Mouse (Mus musculus) forebrain, embryonic 15.5 days (tissue): Measurements from ENCODE around the gene Ndufs7. TPM values are rescaled to one million over a fixed set of nuclear protein-coding genes. Genes with fewer than 3 reads are reported as not detected.
A peak's percentile ranks its signal among the peaks of the same experiment; 100 is the strongest.

Experiments used
- ATAC-seq: fragments of 200-750 bp; cut with Nextera tagmentation; replicated peaks from 2 replicates; pipeline ENCODE4 v1.8.0; 2017; ENCODE audit warnings: mild to moderate bottlenecking, moderate TSS enrichment, moderate library complexity
- H3K27ac ChIP-seq: fragments of 300-500 bp; sonication (generic); replicated peaks from 2 replicates; pipeline ENCODE4 v1.5.1; 2015; ENCODE audit warnings: mild to moderate bottlenecking, inconsistent platforms
- H3K27me3 ChIP-seq: fragments of 300-500 bp; sonication (generic); 2 replicates; pipeline ENCODE4 v1.6.1; 2015; ENCODE audit warnings: inconsistent platforms
- H3K36me3 ChIP-seq: fragments of 300-500 bp; sonication (generic); 2 replicates; pipeline ENCODE4 v1.6.1; 2015; ENCODE audit warnings: mild to moderate bottlenecking, inconsistent platforms
- H3K4me1 ChIP-seq: fragments of 300-500 bp; sonication (generic); 2 replicates; pipeline ENCODE4 v1.6.1; 2015; ENCODE audit warnings: inconsistent platforms
- H3K4me2 ChIP-seq: fragments of 300-500 bp; sonication (generic); replicated peaks from 2 replicates; pipeline ENCODE4 v1.6.1; 2015; ENCODE audit warnings: mild to moderate bottlenecking, inconsistent platforms
- H3K4me3 ChIP-seq: fragments of 300-500 bp; sonication (generic); 2 replicates; pipeline ENCODE4 v1.5.1; 2015; ENCODE audit warnings: mild to moderate bottlenecking, inconsistent platforms
- H3K9ac ChIP-seq: fragments of 300-500 bp; sonication (generic); replicated peaks from 2 replicates; pipeline ENCODE4 v1.6.1; 2015; ENCODE audit warnings: mild to moderate bottlenecking, inconsistent platforms
- H3K9me3 ChIP-seq: fragments of 300-500 bp; sonication (generic); 2 replicates; pipeline ENCODE4 v1.6.1; 2016; ENCODE audit warnings: inconsistent platforms
- WGBS: fragments of 180-500 bp; shearing (Covaris S2); methylation state at CpG from one replicate; pipeline ENCODE4 v1.1.7; 2015; ENCODE audit warnings: mixed read lengths; 5-methylcytosine and 5-hydroxymethylcytosine counted together
- microRNA-seq: library from miRNA; unstranded; fragments of <30 nt; microRNA quantifications from one replicate; pipeline ENCODE4, GENCODE M21; 2016
- polyA plus RNA-seq: library from polyadenylated mRNA; unstranded; fragments of >200 nt; fragmentation: Nextera tagmentation; extraction: Ambion mirVana; gene quantifications from 2 replicates; pipeline ENCODE4 v1.2.1, GENCODE M21; 2015

Ndufs7 gene
- polyA plus RNA-seq, 1 experiment from 2014 or later: 260 TPM

DNA sequence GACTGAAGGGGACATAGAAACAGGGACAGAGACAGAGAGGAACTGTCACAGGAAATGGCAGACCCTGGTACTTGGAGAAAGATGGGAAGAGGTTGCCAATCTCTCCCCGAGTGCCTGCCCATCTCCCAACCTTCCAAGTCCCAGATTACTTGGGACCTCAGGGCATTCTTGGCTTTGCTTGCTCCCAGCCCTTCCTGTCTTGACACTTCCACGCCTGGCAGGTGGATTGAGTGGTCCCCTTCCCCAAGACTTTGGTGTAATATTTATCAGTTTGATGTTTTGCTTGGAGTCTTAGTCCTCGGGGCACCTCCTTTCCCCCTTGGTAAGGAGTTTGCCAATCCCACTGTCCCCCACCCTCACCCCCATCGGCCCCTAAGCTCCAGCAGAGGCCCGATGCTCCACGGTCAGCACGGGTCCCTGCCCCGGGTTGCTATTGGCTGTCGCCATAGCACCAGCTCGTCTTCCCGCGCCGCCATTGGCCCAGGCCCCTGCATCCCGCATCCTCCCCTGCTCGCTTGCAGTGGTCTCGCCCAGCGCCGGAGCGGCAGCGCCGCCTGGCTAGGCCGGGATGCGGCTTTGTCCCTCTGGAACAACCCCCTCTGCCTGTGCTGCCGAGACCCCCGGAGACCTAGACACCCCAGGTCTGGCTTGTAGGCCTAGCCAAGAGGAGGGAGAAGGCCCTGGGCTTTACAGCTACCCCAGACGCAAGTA is 49.8 kb downstream of the Ndufs7 start:
- ATAC-seq: peak; percentile 78
- peak overlapping the region; percentile 76 for H3K4me3 ChIP-seq
- H3K27me3 ChIP-seq: no peaks in the 10 kb centered on the region
- H3K27ac ChIP-seq: peak overlapping the region; percentile 97
- H3K36me3 ChIP-seq: peaks cover 29% of the 10 kb centered on the region
- peaks cover 81% of the 10 kb centered on the region for H3K4me1 ChIP-seq
- H3K9ac ChIP-seq: peak overlapping the region; percentile 99
- peak overlapping the region; percentile 86 for H3K4me2 ChIP-seq
- H3K9me3 ChIP-seq: no peaks in the 10 kb centered on the region
- 2% methylated on average over 26 of the region's 26 CpGs for WGBS

GRCm38 (mm10) chr10:80299301-80299700 is 50.4 kb downstream of the Ndufs7 start:
- Histone ChIP-seq H3K9me3 (no peaks in the 10 kb centered on the region), H3K4me1 (peaks cover 82% of the 10 kb centered on the region), H3K4me3 (peak overlapping the region; percentile 76), H3K9ac (peak overlapping the region; percentile 99), H3K36me3 (peaks cover 24% of the 10 kb centered on the region), H3K27me3 (no peaks in the 10 kb centered on the region), H3K4me2 (peak overlapping the region; percentile 86), H3K27ac (peak overlapping the region; percentile 97)
- WGBS: 2% methylated on average over 15 of the region's 15 CpGs
- ATAC-seq: no peak

DNA sequence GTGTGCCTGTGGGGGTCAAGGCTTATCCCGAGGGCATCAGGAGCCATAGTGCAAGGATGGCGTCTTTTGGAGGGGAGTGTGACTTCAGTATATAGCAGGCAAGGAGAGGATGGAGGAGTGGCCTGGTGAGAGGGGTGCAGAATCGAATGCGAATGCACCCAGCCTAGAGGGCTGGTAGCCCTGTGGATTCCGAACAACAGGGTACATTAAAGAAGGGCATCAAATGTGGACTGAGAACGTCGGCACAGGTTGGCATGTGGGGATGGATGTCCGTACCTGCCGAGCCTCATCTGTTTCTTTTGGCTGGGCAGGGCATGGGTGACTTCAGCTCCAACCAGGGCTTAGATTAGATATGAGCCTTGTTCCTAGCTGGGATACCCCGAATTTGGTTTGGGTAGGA is 50.9 kb downstream of the Ndufs7 start:
- H3K27me3 ChIP-seq: no peaks in the 10 kb centered on the region
- peak overlapping the region; percentile 97 for H3K27ac ChIP-seq
- ATAC-seq: no peak
- no peaks in the 10 kb centered on the region for H3K9me3 ChIP-seq
- H3K4me2 ChIP-seq: peak overlapping the region; percentile 86
- peak overlapping the region; percentile 99 for H3K9ac ChIP-seq
- H3K4me3 ChIP-seq: peak overlapping the region; percentile 76
- H3K36me3 ChIP-seq: peaks cover 24% of the 10 kb centered on the region
- peaks cover 83% of the 10 kb centered on the region for H3K4me1 ChIP-seq
- 37% methylated on average over 10 of the region's 10 CpGs for WGBS

DNA sequence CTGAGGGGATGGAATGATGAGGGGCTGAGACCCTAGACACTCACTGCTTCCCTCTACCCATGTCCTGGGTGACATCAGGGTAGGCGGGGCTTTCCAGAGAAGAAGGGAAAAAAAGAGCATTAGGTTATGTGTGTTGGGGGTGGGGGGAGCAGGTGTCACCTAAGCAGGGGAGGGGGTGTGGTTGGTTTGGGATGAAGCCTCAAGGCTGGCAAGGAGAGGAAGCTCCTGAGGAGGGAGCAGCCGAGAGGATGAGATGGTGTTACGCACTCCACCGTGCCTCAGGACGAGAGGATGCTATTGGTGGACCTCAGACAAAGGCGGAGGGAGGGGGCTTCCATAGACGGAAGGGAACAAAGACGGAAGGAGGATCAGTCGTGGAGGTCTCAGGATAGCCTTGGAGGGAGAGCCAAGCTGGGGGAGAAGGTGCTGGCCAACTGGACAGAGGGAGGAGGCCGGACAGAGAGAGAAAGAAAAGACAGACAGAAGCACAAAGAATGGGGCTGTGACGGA is 51.8 kb downstream of the Ndufs7 start:
- peak overlapping the region; percentile 99 for H3K9ac ChIP-seq
- peak; percentile 83 for ATAC-seq
- peaks cover 30% of the 10 kb centered on the region for H3K36me3 ChIP-seq
- peak overlapping the region; percentile 76 for H3K4me3 ChIP-seq
- WGBS: 4% methylated on average over 11 of the region's 11 CpGs
- H3K9me3 ChIP-seq: no peaks in the 10 kb centered on the region
- H3K4me1 ChIP-seq: peaks cover 83% of the 10 kb centered on the region
- peak overlapping the region; percentile 97 for H3K27ac ChIP-seq
- peak overlapping the region; percentile 86 for H3K4me2 ChIP-seq
- no peaks in the 10 kb centered on the region for H3K27me3 ChIP-seq

DNA sequence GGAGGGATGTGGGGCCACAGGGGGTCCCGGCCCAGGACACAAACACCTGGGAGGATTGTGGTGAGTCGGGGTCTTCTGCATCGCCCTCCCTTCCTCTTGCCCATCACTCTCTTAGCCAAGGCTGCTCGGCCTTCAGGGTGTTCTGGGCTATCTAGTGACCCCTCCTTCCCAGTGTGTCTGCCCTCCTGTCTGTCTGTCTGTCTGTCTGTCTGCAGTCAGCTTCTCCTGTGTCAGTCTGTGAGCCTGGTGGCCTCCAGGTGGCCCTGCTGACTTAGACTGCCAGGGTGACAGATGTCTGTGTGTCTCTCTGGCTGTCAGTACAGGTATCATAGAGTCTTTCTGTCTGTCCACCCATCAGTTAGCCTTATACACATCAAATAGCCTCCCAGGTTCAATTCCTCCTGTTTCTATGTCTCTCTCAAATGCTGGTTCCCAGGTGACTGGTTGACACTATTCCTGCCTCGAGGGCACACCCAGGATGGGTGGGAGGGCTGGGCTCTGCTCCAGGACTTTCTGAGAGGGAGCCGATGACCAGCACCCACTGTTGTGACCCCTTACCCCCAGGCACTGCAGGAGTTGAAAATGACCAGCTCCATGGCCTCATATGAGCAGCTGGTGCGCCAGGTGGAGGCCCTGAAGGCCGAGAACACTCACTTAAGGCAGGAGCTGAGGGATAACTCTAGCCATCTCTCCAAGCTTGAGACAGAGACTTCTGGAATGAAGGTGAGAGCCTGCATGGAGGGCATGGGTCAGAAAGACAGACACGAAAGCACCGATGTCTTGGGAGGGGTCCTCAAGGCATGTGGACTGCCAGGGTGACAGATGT is 52.5 kb downstream of the Ndufs7 start:
- Histone ChIP-seq H3K36me3 (peaks cover 37% of the 10 kb centered on the region), H3K27ac (peak overlapping the region; percentile 97), H3K9me3 (no peaks in the 10 kb centered on the region), H3K9ac (peak overlapping the region; percentile 99), H3K4me1 (peaks cover 81% of the 10 kb centered on the region), H3K4me3 (peak overlapping the region; percentile 76), H3K4me2 (peak overlapping the region; percentile 86), H3K27me3 (no peaks in the 10 kb centered on the region)
- WGBS: 69% methylated on average over 10 of the region's 10 CpGs
- ATAC-seq: no peak; the same call in 1 of the 2 replicates

- Histone ChIP-seq H3K36me3 (peaks cover 43% of the 10 kb centered on the region), H3K27me3 (no peaks in the 10 kb centered on the region), H3K4me1 (peaks cover 76% of the 10 kb centered on the region), H3K9ac (peak overlapping the region; percentile 99), H3K27ac (peak overlapping the region; percentile 97), H3K4me3 (peak overlapping the region; percentile 76), H3K4me2 (peak overlapping the region; percentile 86), H3K9me3 (no peaks in the 10 kb centered on the region)
- WGBS: 61% methylated on average over 5 of the region's 5 CpGs
- no peak for ATAC-seq
Observed at GRCm38 (mm10) chr10:80302082-80302355, 53.1 kb downstream of the Ndufs7 start.

- WGBS: 20% methylated on average over 9 of the region's 9 CpGs
- ATAC-seq: no peak
- peaks cover 71% of the 10 kb centered on the region for H3K4me1 ChIP-seq
- H3K27ac ChIP-seq: peak overlapping the region; percentile 97
- H3K4me3 ChIP-seq: peak overlapping the region; percentile 76
- peak overlapping the region; percentile 86 for H3K4me2 ChIP-seq
- H3K27me3 ChIP-seq: no peaks in the 10 kb centered on the region
- peak overlapping the region; percentile 99 for H3K9ac ChIP-seq
- H3K9me3 ChIP-seq: no peaks in the 10 kb centered on the region
- H3K36me3 ChIP-seq: peaks cover 47% of the 10 kb centered on the region
Observed at GRCm38 (mm10) chr10:80302471-80302881, 53.6 kb downstream of the Ndufs7 start.

- Histone ChIP-seq H3K4me3 (peak overlapping the region; percentile 8), H3K9ac (0 out of 2 replicates have a peak overlapping the region, but pooled peaks have one; percentile 7), H3K27me3 (no peaks in the 10 kb centered on the region), H3K36me3 (peaks cover 67% of the 10 kb centered on the region), H3K4me1 (peaks cover 58% of the 10 kb centered on the region), H3K4me2 (peak overlapping the region; percentile 28; the same call in 1 of the 2 replicates), H3K27ac (no peak overlapping the region), H3K9me3 (no peaks in the 10 kb centered on the region)
- 52% methylated on average over 12 of the region's 12 CpGs for WGBS
- ATAC-seq: no peak
Observed at GRCm38 (mm10) chr10:80304458-80304857, 55.5 kb downstream of the Ndufs7 start.

DNA sequence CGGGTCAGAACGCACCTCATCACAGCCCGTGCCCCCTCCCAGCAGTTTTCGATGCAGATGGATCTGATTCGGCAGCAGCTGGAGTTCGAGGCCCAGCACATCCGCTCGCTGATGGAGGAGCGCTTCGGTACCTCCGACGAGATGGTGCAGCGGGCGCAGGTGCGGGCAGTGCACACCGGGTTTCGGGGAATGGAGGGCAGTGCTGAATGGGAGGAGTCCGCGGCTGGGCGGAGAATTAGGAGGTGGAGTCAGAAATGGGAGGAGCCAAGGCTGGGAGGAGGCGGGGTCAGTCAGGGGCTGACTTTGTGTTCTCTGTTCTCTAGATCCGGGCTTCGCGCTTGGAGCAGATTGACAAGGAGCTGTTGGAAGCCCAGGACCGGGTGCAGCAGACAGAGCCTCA is 55.9 kb downstream of the Ndufs7 start:
- Histone ChIP-seq H3K27me3 (no peaks in the 10 kb centered on the region), H3K4me1 (peaks cover 56% of the 10 kb centered on the region), H3K9me3 (no peaks in the 10 kb centered on the region), H3K4me2 (peak overlapping the region; percentile 28; the same call in 1 of the 2 replicates), H3K4me3 (peak overlapping the region; percentile 8), H3K27ac (no peak overlapping the region), H3K36me3 (peaks cover 71% of the 10 kb centered on the region), H3K9ac (0 out of 2 replicates have a peak overlapping the region, but pooled peaks have one; percentile 7)
- no peak for ATAC-seq
- WGBS: 40% methylated on average over 25 of the region's 25 CpGs

Small RNA genes within 50 kb of the gene (microRNA-seq; reads per million reads assigned to microRNA genes)
- gene Mir6911: 0.88 reads per million

Other genes with a start within 250 kb of the Ndufs7 start
- gene Arhgap45, start 232.5 kb upstream of the Ndufs7 start, polyA plus RNA-seq: 1.3 TPM in 2 replicates
- gene Polr2e, start 209.3 kb upstream of the Ndufs7 start, polyA plus RNA-seq: 179 and 186 TPM in 2 replicates
- gene Gpx4, start 202.0 kb upstream of the Ndufs7 start, polyA plus RNA-seq: 472 and 476 TPM in 2 replicates
- gene Sbno2, start 143.6 kb upstream of the Ndufs7 start, polyA plus RNA-seq: 13.4 TPM in 2 replicates
- gene Stk11, start 133.3 kb upstream of the Ndufs7 start, polyA plus RNA-seq: 20.3 and 21.5 TPM in 2 replicates
- gene Atp5d, start 110.5 kb upstream of the Ndufs7 start, polyA plus RNA-seq: 437 and 444 TPM in 2 replicates
- 29.7 and 39.5 TPM in 2 replicates for gene Cbarp, start 108.3 kb upstream of the Ndufs7 start, polyA plus RNA-seq
- gene Midn, start 100.8 kb upstream of the Ndufs7 start, polyA plus RNA-seq: 33.0 and 34.9 TPM in 2 replicates
- gene Cirbp, start 83.1 kb upstream of the Ndufs7 start, polyA plus RNA-seq: 350 and 358 TPM in 2 replicates
- gene 1600002K03Rik, start 76.2 kb upstream of the Ndufs7 start, polyA plus RNA-seq: 9.7 and 12.7 TPM in 2 replicates
- 35.8 and 36.5 TPM in 2 replicates for gene Efna2, start 69.6 kb upstream of the Ndufs7 start, polyA plus RNA-seq
- gene Mum1, start 22.7 kb upstream of the Ndufs7 start, polyA plus RNA-seq: 49.9 and 52.8 TPM in 2 replicates
- 21.3 and 24.0 TPM in 2 replicates for gene Gamt, start 11.9 kb downstream of the Ndufs7 start, polyA plus RNA-seq
- gene Dazap1, start 12.4 kb downstream of the Ndufs7 start, polyA plus RNA-seq: 70.0 and 78.4 TPM in 2 replicates
- gene Rps15, start 43.3 kb downstream of the Ndufs7 start, polyA plus RNA-seq: 628 and 651 TPM in 2 replicates
- 205 and 210 TPM in 2 replicates for gene Apc2, start 46.9 kb downstream of the Ndufs7 start, polyA plus RNA-seq
- gene 2310011J03Rik, start 71.4 kb downstream of the Ndufs7 start, polyA plus RNA-seq: 36.9 and 38.1 TPM in 2 replicates
- 2.5 and 2.6 TPM in 2 replicates for gene Pcsk4, start 80.4 kb downstream of the Ndufs7 start, polyA plus RNA-seq
- gene Reep6, start 80.8 kb downstream of the Ndufs7 start, polyA plus RNA-seq: 2.6 and 2.9 TPM in 2 replicates
- 0.32 and 0.61 TPM in 2 replicates for gene Adamtsl5, start 99.3 kb downstream of the Ndufs7 start, polyA plus RNA-seq
- 2.2 and 2.7 TPM in 2 replicates for gene Plk5, start 107.3 kb downstream of the Ndufs7 start, polyA plus RNA-seq
- 22.0 and 22.7 TPM in 2 replicates for gene Mex3d, start 138.5 kb downstream of the Ndufs7 start, polyA plus RNA-seq
- 281 and 295 TPM in 2 replicates for gene Mbd3, start 150.4 kb downstream of the Ndufs7 start, polyA plus RNA-seq
- 551 and 574 TPM in 2 replicates for gene Uqcr11, start 157.7 kb downstream of the Ndufs7 start, polyA plus RNA-seq
- gene Tcf3, start 184.5 kb downstream of the Ndufs7 start, polyA plus RNA-seq: 85.2 and 89.6 TPM in 2 replicates
- 0.23 and 0.61 TPM in 2 replicates for gene Onecut3, start 245.7 kb downstream of the Ndufs7 start, polyA plus RNA-seq